Comparison of ENCODE assay signal across 8 mouse cellular contexts in the genomic region with DNA sequence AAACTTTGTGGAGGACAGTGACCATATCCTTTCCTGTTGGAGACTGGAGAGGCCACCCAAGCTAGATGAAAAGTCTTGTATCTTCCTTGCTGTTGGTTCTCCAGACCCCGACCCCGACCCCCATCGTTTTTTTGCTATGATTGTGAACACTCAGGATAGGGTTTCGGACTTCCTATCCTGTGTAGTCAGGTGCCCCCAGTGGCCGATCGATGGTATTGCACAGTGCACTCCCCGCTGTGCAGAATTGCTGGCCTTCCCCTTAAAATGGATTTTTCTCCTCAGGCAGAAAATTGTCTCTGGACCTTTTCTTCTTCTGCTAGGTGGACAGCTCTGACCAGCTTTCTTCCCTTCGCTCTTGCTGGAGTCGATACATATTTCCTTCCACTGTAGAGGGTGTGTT. TPM values are rescaled to one million over a fixed set of nuclear protein-coding genes. Genes with fewer than 3 reads are reported as not detected.
DNase-seq lines count a peak whose midpoint lies in the region; ATAC-seq and TF ChIP-seq lines count a peak whose summit lies in the region.

No protein-coding gene starts in this region.

- no peaks in the 10 kb centered on the region for H3K4me1 ChIP-seq in kidney, adult 2 months (ENCODE audit: control insufficient read depth, insufficient read depth, low read length)
- no peaks in the 10 kb centered on the region for H3K4me1 ChIP-seq in embryonic facial prominence, embryonic 14.5 days (ENCODE audit: control insufficient read depth, insufficient read depth, low read length)

- WGBS in kidney, adult 2 months: 25% methylated on average over 9 of the region's 9 CpGs
- 22% methylated on average over 9 of the region's 9 CpGs for WGBS in embryonic facial prominence, embryonic 14.5 days

- H3K9me3 ChIP-seq in embryonic facial prominence, embryonic 14.5 days (ENCODE audit: control insufficient read depth, low read length): 0 out of 2 replicates have a peak, but pooled peaks cover 5% of the 10 kb centered on the region

- peak; percentile 66 for TF ChIP-seq CTCF in kidney, adult 2 months (conservative IDR thresholded peaks at IDR 0.05; ENCODE audit: insufficient read depth, insufficient read length, low read depth, low read length)
- TF ChIP-seq CTCF in C2C12 (IDR thresholded peaks at IDR 0.05; ENCODE audit: control insufficient read depth, insufficient read depth, insufficient read length): peak; percentile 30

- H3ac ChIP-seq in C2C12 (ENCODE audit: control insufficient read depth, insufficient read length, low read depth): no peak overlapping the region

- peak; percentile 33 for DNase-seq in CD4-positive, CD25-positive, alpha-beta regulatory T cell, adult 2 months (ENCODE audit: low read depth, low spot score)
- DNase-seq in kidney, adult 2 months: no peak
- no peak for DNase-seq in kidney, adult 18-20 months
- peak; percentile 50 for DNase-seq in embryonic facial prominence, embryonic 14.5 days (ENCODE audit: low spot score)
- DNase-seq in testis, postnatal 10 days (ENCODE audit: low spot score): peak; percentile 67
- no peak for DNase-seq in cerebellum, postnatal 36 days

- no peak for TF ChIP-seq POLR2A in kidney, adult 2 months (IDR thresholded peaks at IDR 0.05; ENCODE audit: low read depth, low read length)

- H3K79me3 ChIP-seq in C2C12 (ENCODE audit: low read depth): no peaks in the 10 kb centered on the region

- H3K79me2 ChIP-seq in C2C12 (ENCODE audit: control insufficient read depth, insufficient read depth): no peaks in the 10 kb centered on the region

- no peaks in the 10 kb centered on the region for H3K27me3 ChIP-seq in kidney, adult 2 months (replicated peaks; ENCODE audit: control insufficient read depth, insufficient read depth, low read length)
- H3K27me3 ChIP-seq in C2C12 (ENCODE audit: control insufficient read depth, insufficient read depth, insufficient read length): peaks cover 29% of the 10 kb centered on the region
- H3K27me3 ChIP-seq in embryonic facial prominence, embryonic 14.5 days (replicated peaks; ENCODE audit: control insufficient read depth, insufficient read depth, low read length): no peaks in the 10 kb centered on the region

- no peak overlapping the region for H3K4me3 ChIP-seq in kidney, adult 2 months (ENCODE audit: insufficient read depth, low read depth, low read length)
- H3K4me3 ChIP-seq in C2C12 (ENCODE audit: insufficient read depth, poor library complexity, severe bottlenecking): no peak overlapping the region
- no peak overlapping the region for H3K4me3 ChIP-seq in embryonic facial prominence, embryonic 14.5 days (ENCODE audit: low read depth, low read length)

- no peak for ATAC-seq in CD4-positive, CD25-positive, alpha-beta regulatory T cell, adult 4 months
- ATAC-seq in embryonic facial prominence, embryonic 14.5 days (ENCODE audit: low read depth): no peak

- H3K36me3 ChIP-seq in kidney, adult 2 months (ENCODE audit: control insufficient read depth, insufficient read depth, low read length): no peaks in the 10 kb centered on the region
- no peaks in the 10 kb centered on the region for H3K36me3 ChIP-seq in C2C12 (ENCODE audit: control insufficient read depth, insufficient read depth)
- H3K36me3 ChIP-seq in embryonic facial prominence, embryonic 14.5 days (ENCODE audit: control insufficient read depth, insufficient read depth, low read length): no peaks in the 10 kb centered on the region

- H3K9ac ChIP-seq in embryonic facial prominence, embryonic 14.5 days (ENCODE audit: low read depth, low read length): no peak overlapping the region

- no peak overlapping the region for H3K27ac ChIP-seq in kidney, adult 2 months (ENCODE audit: insufficient read depth, low read depth, low read length)
- H3K27ac ChIP-seq in embryonic facial prominence, embryonic 14.5 days (replicated peaks; ENCODE audit: low read depth, low read length): no peak overlapping the region

- no peak overlapping the region for H3K4me2 ChIP-seq in embryonic facial prominence, embryonic 14.5 days (ENCODE audit: low read depth, low read length)

TF ChIP-seq in C2C12, 6 proteins besides CTCF, POLR2A, EP300 and RAD21:
- no peak for TF ChIP-seq MYOD1 (IDR thresholded peaks at IDR 0.05; ENCODE audit: control insufficient read depth, insufficient read length, low read depth)
- no peak for TF ChIP-seq CEBPB (IDR thresholded peaks at IDR 0.05; ENCODE audit: low read depth)
- no peak for TF ChIP-seq USF1 (IDR thresholded peaks at IDR 0.05; ENCODE audit: low read depth)
- TF ChIP-seq MYOG (IDR thresholded peaks at IDR 0.05; ENCODE audit: control insufficient read depth, extremely low read depth, insufficient read length): no peak
- TF ChIP-seq FOSL1 (IDR thresholded peaks at IDR 0.05; ENCODE audit: insufficient read depth, low read length, poor library complexity, severe bottlenecking): no peak
- no peak for TF ChIP-seq MAX (IDR thresholded peaks at IDR 0.05)

RNA-seq across cellular contexts. Expression of a gene that starts 22.5 kb away (rescaled TPM):
- not detected for polyA plus RNA-seq in CD4-positive, CD25-positive, alpha-beta regulatory T cell, adult 4 months (2017; shearing (Covaris generic))
- polyA plus RNA-seq in kidney, adult 2 months (2012; rRNA removed): not detected in 2 replicates
- not detected for polyA plus RNA-seq in C2C12 (2012; fragmentation: generic; extraction: Trizol)
- polyA plus RNA-seq in embryonic facial prominence, embryonic 14.5 days (2014; fragmentation: Nextera tagmentation; extraction: Ambion mirVana): 5.2 and 6.9 TPM in 2 replicates

RNA-seq across cellular contexts. Expression of a gene that starts 31.9 kb away (rescaled TPM):
- not detected for polyA plus RNA-seq in CD4-positive, CD25-positive, alpha-beta regulatory T cell, adult 4 months (2017; shearing (Covaris generic))
- polyA plus RNA-seq in kidney, adult 2 months (2012; rRNA removed): 3.5 TPM in 2 replicates
- polyA plus RNA-seq in C2C12 (2012; fragmentation: generic; extraction: Trizol): not detected
- polyA plus RNA-seq in embryonic facial prominence, embryonic 14.5 days (2014; fragmentation: Nextera tagmentation; extraction: Ambion mirVana): 12.6 and 17.3 TPM in 2 replicates

Comparison
In these comparisons a context has a peak if more than half of its experiments do, and no peak if none do; other contexts are left out.
1. DNase-seq: peak in CD4-positive, CD25-positive, alpha-beta regulatory T cell, adult 2 months (single experiment), embryonic facial prominence, embryonic 14.5 days (single experiment) and testis, postnatal 10 days (single experiment); none in kidney, adult 2 months (single experiment), kidney, adult 18-20 months (single experiment) and cerebellum, postnatal 36 days (0 of 2).